Mouse (Mus musculus) C2C12 (cell line): Measurements from ENCODE around the gene Cmtm2a. TPM values are rescaled to one million over a fixed set of nuclear protein-coding genes. Genes with fewer than 3 reads are reported as not detected.
"Not testable (repeated sequence)": the region's sequence is repeated elsewhere in the genome, so short reads cannot be mapped to it uniquely, and the experiment has no call there.

Source experiments
- H3K27me3 ChIP-seq: one replicate; pipeline ENCODE4 v1.6.1; 2011; ENCODE audit not compliant: control insufficient read depth, insufficient read depth, insufficient read length
- H3K36me3 ChIP-seq: one replicate; pipeline ENCODE4 v1.6.1; 2011; ENCODE audit not compliant: control insufficient read depth, insufficient read depth
- H3K4me3 ChIP-seq: one replicate; pipeline ENCODE4 v1.5.1; 2011; ENCODE audit warnings: mild to moderate bottlenecking, control low read depth; ENCODE audit not compliant: poor library complexity, insufficient read depth, severe bottlenecking
- H3K79me2 ChIP-seq: one replicate; pipeline ENCODE4 v1.6.1; 2011; ENCODE audit not compliant: control insufficient read depth, insufficient read depth
- H3K79me3 ChIP-seq: one replicate; pipeline ENCODE4 v1.6.1; 2011; ENCODE audit warnings: low read depth, control low read depth
- H3ac ChIP-seq: one replicate; pipeline ENCODE3; 2011; ENCODE audit warnings: low read depth; ENCODE audit not compliant: control insufficient read depth, insufficient read length
- CEBPB ChIP-seq: IDR thresholded peaks from one replicate; pipeline ENCODE4 v1.6.1; 2011; ENCODE audit warnings: low read depth, mild to moderate bottlenecking, control low read depth, moderate library complexity
- CTCF ChIP-seq: IDR thresholded peaks from one replicate; pipeline ENCODE4 v1.5.1; 2011; ENCODE audit not compliant: control insufficient read depth, insufficient read depth, insufficient read length
- FOSL1 ChIP-seq: IDR thresholded peaks from one replicate; pipeline ENCODE4 v1.8.0; 2011; ENCODE audit warnings: mild to moderate bottlenecking, low read length; ENCODE audit not compliant: poor library complexity, insufficient read depth, severe bottlenecking
- MAX ChIP-seq: IDR thresholded peaks from one replicate; pipeline ENCODE4 v1.6.1; 2011; ENCODE audit warnings: mild to moderate bottlenecking, control low read depth
- MYOD1 ChIP-seq: IDR thresholded peaks from one replicate; pipeline ENCODE4 v1.6.1; 2011; ENCODE audit warnings: low read depth; ENCODE audit not compliant: control insufficient read depth, insufficient read length
- MYOG ChIP-seq: IDR thresholded peaks from one replicate; pipeline ENCODE4 v1.6.1; 2011; ENCODE audit not compliant: control insufficient read depth, insufficient read length; ENCODE audit errors: extremely low read depth
- USF1 ChIP-seq: IDR thresholded peaks from one replicate; pipeline ENCODE4 v1.6.1; 2011; ENCODE audit warnings: low read depth, mild to moderate bottlenecking, control low read depth, moderate library complexity
- polyA plus RNA-seq: library from polyadenylated mRNA; unstranded; fragments of >200 nt; fragmentation: generic; extraction: Trizol; gene quantifications from one replicate; pipeline ENCODE4 v1.2.1, GENCODE M21; 2012; ENCODE audit warnings: missing spikeins

Gene Cmtm2a
- polyA plus RNA-seq, 1 experiment = not detected

DNA sequence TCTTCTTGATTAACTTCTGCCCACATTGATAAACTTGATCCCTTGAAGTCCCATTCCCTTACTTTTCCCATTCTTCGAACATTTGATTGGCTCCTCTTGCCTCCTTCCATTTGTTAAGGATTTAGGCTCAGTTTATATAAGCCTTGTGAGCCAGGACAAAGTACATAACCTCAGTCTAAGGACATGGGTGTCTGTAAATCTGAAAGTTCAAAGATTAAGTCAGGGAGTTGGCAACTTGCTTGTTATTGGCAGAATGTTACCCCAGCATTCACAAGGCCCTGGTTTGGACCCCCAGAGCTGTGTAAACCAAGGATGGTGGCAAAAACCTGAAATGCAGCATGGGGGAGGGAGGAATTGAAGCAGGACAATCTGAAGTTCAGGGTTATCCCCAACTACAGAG, 1.4 kb upstream of the Cmtm2a start:
- Histone ChIP-seq H3K79me3 (no peaks in the 10 kb centered on the region), H3K4me3 (no peak overlapping the region), H3K79me2 (no peaks in the 10 kb centered on the region), H3ac (no peak overlapping the region), H3K27me3 (peaks cover 5% of the 10 kb centered on the region), H3K36me3 (no peaks in the 10 kb centered on the region)
- no peak for TF ChIP-seq CEBPB
- no peak for TF ChIP-seq FOSL1
- TF ChIP-seq MYOD1 = no peak
- no peak for TF ChIP-seq USF1
- no peak for TF ChIP-seq MYOG
- TF ChIP-seq MAX = no peak
- no peak for TF ChIP-seq CTCF

DNA sequence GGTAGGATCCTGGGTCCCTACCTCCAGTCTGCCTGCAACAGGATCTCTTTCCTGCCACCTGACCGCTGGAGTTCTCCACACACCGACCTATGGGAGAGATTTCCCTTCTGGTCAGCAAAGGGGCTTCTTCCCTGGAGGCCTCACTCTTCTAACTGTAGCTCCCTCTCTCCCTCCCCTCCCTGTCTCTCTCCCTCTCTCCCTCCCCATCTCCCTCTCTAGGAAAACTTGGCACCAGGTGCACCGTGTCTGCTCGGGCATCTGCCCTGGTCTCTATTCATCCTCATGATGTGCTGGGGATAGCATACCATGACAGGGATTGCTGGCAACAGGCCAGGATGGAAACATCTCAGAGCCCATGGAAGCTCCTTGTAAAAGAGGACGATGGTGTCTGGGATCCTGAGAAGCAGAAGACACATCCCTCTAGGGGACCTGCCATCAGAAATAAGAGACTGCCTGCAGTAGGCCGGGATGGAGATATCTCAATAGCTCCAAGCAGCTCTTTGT, 24.0 kb downstream of the Cmtm2a start:
- TF ChIP-seq MYOD1 (no peak), MYOG (no peak), CEBPB (no peak), MAX (no peak), CTCF (no peak), FOSL1 (no peak)
- H3K79me2 ChIP-seq = no peaks in the 10 kb centered on the region
- H3K27me3 ChIP-seq = no peaks in the 10 kb centered on the region
- H3ac ChIP-seq = no peak overlapping the region
- H3K36me3 ChIP-seq = no peaks in the 10 kb centered on the region
- no peak overlapping the region for H3K4me3 ChIP-seq
- H3K79me3 ChIP-seq = no peaks in the 10 kb centered on the region

DNA sequence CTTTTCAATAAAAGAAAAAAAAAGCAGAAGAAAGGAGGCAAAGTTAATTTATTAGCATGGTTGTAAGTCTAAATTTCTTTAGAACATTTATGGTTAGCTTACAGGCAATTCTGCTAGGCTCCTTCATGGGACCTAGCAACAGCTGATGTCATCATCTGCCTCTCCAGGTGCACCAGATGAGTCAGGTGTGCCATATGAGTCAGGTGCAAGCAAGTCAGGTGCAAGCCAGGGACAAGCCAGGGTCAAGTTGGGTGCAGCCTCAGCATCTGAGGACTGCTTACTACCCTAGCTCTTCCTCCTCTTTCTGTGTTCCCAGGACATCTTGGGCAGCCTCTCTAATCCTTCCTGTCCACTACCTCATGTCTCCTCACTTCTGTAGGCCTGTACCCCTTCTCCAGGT, 24.6 kb downstream of the Cmtm2a start:
- Histone ChIP-seq H3K36me3 (peaks cover 3% of the 10 kb centered on the region), H3K27me3 (no peaks in the 10 kb centered on the region), H3K4me3 (no peak overlapping the region), H3K79me2 (no peaks in the 10 kb centered on the region), H3ac (no peak overlapping the region), H3K79me3 (no peaks in the 10 kb centered on the region)
- TF ChIP-seq MYOD1 (no peak), CEBPB (no peak), USF1 (no peak), MYOG (no peak), MAX (no peak), CTCF (no peak), FOSL1 (no peak)

DNA sequence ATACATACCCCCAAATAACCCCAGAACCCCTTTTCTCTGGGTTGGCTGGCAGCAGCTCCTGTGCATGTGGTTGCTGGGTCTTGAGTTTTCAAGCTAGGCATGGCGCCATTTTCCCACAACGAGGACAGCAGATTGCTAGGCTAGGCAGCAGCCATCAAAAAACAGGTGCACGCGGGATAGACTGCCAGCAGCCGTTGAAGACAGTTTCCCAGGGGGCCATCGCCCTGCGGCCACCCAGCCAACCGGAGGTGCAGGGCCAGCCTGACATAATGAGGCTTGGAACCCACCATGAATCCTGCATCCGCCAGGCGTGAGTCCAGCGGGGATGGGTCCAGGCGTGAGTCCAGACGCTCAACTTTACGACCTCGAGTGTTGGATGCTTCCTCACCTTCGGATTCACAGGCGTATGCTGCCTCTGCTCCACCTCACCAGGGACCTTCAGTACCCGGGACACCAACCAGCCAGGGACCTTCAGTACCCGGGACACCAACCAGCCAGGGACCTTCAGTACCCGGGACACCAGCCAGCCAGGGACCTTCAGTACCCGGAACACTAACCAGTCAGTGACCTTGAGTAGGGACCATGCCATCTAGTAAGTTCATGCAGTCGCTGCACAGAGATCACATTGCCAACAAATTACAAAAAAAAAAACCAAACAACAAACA, 28.6 kb downstream of the Cmtm2a start:
- H3K36me3 ChIP-seq, H3K4me3 ChIP-seq, H3K79me3 ChIP-seq, H3ac ChIP-seq, H3K79me2 ChIP-seq, H3K27me3 ChIP-seq: not testable (repeated sequence)

DNA sequence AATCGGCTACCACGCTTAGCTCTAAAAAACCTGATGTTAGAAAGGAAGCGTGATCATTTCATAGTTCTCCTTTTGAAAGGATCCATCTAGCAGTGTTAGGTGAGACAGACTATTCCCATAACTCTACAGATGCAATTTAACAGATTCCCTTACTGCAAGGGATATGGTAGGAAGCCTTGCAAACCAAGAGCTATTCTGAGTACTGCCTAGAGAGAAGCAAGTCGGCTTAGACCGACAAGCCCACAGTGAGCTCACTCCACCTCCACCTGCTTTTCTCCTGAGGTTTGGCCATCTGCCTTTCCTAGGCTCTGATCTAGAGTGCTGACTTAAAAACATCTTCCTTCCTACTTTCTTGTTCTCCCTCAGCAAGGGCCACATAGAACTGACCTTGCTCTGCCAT, 31.2 kb downstream of the Cmtm2a start:
- not testable (repeated sequence) for H3K79me3 ChIP-seq, H3K27me3 ChIP-seq, H3K4me3 ChIP-seq, H3K79me2 ChIP-seq, H3ac ChIP-seq
- peaks cover 26% of the 10 kb centered on the region for H3K36me3 ChIP-seq

DNA sequence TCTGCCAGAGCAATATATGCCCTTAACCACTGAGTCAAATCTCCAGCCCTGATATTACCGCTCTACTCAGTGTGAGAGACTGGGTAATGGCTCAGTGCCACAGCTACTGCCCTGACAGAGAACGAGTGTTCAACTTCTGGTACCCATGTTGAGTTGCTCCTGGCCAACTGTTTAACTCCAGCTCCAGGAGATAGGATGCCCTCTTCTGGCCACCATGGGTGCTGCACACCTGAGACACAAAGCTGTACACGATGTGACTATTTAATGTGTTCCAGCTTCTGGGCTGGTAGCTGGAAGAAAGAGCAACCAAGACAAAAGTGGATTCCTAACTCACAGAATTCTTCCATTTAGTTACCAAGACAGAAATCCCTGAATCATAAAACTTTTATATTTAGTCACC, 40.0 kb downstream of the Cmtm2a start:
- Histone ChIP-seq H3K36me3 (peaks cover 2% of the 10 kb centered on the region), H3K4me3 (no peak overlapping the region), H3K79me2 (peaks cover 18% of the 10 kb centered on the region), H3K27me3 (no peaks in the 10 kb centered on the region), H3ac (no peak overlapping the region), H3K79me3 (no peaks in the 10 kb centered on the region)
- TF ChIP-seq MAX (no peak), CTCF (no peak), MYOG (no peak), MYOD1 (no peak), CEBPB (no peak), FOSL1 (no peak)
